Mouse (Mus musculus): Measurements from ENCODE around the gene H2-Oa. TPM values are rescaled to one million over a fixed set of nuclear protein-coding genes. Genes with fewer than 3 reads are reported as not detected.
"Not testable (repeated sequence)": the region's sequence is repeated elsewhere in the genome, so short reads cannot be mapped to it uniquely, and the experiment has no call there.

The H2-Oa gene
- total RNA-seq, 2 experiments from 2014 or later: not detected

GRCm38 (mm10) chr17:34138655-34139054 is 46.5 kb downstream of the H2-Oa start:
- intact Hi-C loops (cut with DNase I): no loop called here

GRCm38 (mm10) chr17:34139416-34139815 is 47.3 kb downstream of the H2-Oa start:
- DNase-seq: no peak

More at GRCm38 (mm10) chr17:34138655-34139054, 46.5 kb downstream of the H2-Oa start:
- no peak for DNase-seq

GRCm38 (mm10) chr17:34140240-34140639 is 48.1 kb downstream of the H2-Oa start:
- intact Hi-C loops (cut with DNase I): no loop called here
- no peak for DNase-seq

More at GRCm38 (mm10) chr17:34139416-34139815, 47.3 kb downstream of the H2-Oa start:
- intact Hi-C loops (cut with DNase I): no loop called here

- intact Hi-C loops (cut with DNase I): no loop called here
- no peak for DNase-seq
Measured at GRCm38 (mm10) chr17:34141448-34141847, 49.3 kb downstream of the H2-Oa start.

- no peak for DNase-seq
- intact Hi-C loops (cut with DNase I): no loop called here
Measured at GRCm38 (mm10) chr17:34142456-34143010, 50.4 kb downstream of the H2-Oa start.

- intact Hi-C loops (cut with DNase I): no loop called here
- peak; percentile 63 to 64 for DNase-seq
Measured at GRCm38 (mm10) chr17:34143033-34143432, 50.9 kb downstream of the H2-Oa start, which contains the start of gene H2-DMb2. TSS of gene H2-DMb2 (plus strand) at chr17:34143307.

- no peak for DNase-seq
- intact Hi-C loops (cut with DNase I): no loop called here
Measured at GRCm38 (mm10) chr17:34143461-34143860, 51.3 kb downstream of the H2-Oa start.

GRCm38 (mm10) chr17:34144221-34144620 is 52.1 kb downstream of the H2-Oa start:
- intact Hi-C loops (cut with DNase I); DNase-seq: not testable (repeated sequence)

Other genes starting within 250 kb of the H2-Oa start
- gene Cd320, start 249.2 kb upstream of the H2-Oa start, total RNA-seq (2021): 10 to 100 TPM; 28.6 to 34.6 TPM
- not detected for gene Gm7029, start 218.5 kb upstream of the H2-Oa start, total RNA-seq (2021)
- 1 to 10 TPM in 1 of 2 experiments, under 1 TPM in 1; 0.87 to 1.5 TPM for gene Kifc1, start 201.7 kb upstream of the H2-Oa start, total RNA-seq (2021)
- gene Platr17, start 187.2 kb upstream of the H2-Oa start, total RNA-seq (2021): not detected
- 10 to 100 TPM; 15.7 to 18.0 TPM for gene Daxx, start 182.9 kb upstream of the H2-Oa start, total RNA-seq (2021)
- 100 to 1,000 TPM; 103 to 112 TPM for gene Tapbp, start 176.4 kb upstream of the H2-Oa start, total RNA-seq (2021)
- 10 to 100 TPM; 20.1 to 20.6 TPM for gene Zbtb22, start 176.4 kb upstream of the H2-Oa start, total RNA-seq (2021)
- gene Rgl2, start 162.8 kb upstream of the H2-Oa start, total RNA-seq (2021): 10 to 100 TPM; 38.7 TPM
- 10 to 100 TPM; 77.0 to 84.7 TPM for gene Pfdn6, start 152.0 kb upstream of the H2-Oa start, total RNA-seq (2021)
- gene Wdr46, start 151.7 kb upstream of the H2-Oa start, total RNA-seq (2021): 10 to 100 TPM; 10.1 to 11.5 TPM
- gene B3galt4, start 140.9 kb upstream of the H2-Oa start, total RNA-seq (2021): 1 to 10 TPM; 2.7 to 2.9 TPM
- 10 to 100 TPM; 38.8 to 41.4 TPM for gene Vps52, start 136.5 kb upstream of the H2-Oa start, total RNA-seq (2021)
- gene Rps18, start 136.3 kb upstream of the H2-Oa start, total RNA-seq (2021): 100 to 1,000 TPM; 411 to 417 TPM
- gene H2-K1, start 92.0 kb upstream of the H2-Oa start, total RNA-seq (2021): 100 to 1,000 TPM in 1 of 2 experiments, 10 to 100 TPM in 1; 79.0 to 116 TPM
- gene Ring1, start 67.7 kb upstream of the H2-Oa start, total RNA-seq (2021): 10 to 100 TPM; 14.0 to 15.1 TPM
- gene H2-Ke6, start 64.3 kb upstream of the H2-Oa start, total RNA-seq (2021): 100 to 1,000 TPM; 107 to 121 TPM
- 10 to 100 TPM; 56.9 to 60.7 TPM for gene Slc39a7, start 60.7 kb upstream of the H2-Oa start, total RNA-seq (2021)
- gene Rxrb, start 60.5 kb upstream of the H2-Oa start, total RNA-seq (2021): 10 to 100 TPM; 39.8 to 41.8 TPM
- 1 to 10 TPM in 1 of 2 experiments, under 1 TPM in 1; 0.98 to 1.9 TPM for gene Col11a2, start 52.9 kb upstream of the H2-Oa start, total RNA-seq (2021)
- gene H2-DMa, start 27.2 kb downstream of the H2-Oa start, total RNA-seq (2021): 1 to 10 TPM; 4.0 to 6.5 TPM
- gene Brd2, start 30.3 kb downstream of the H2-Oa start, total RNA-seq (2021): 10 to 100 TPM; 80.5 to 87.0 TPM
- gene H2-DMb2, start 51.0 kb downstream of the H2-Oa start, total RNA-seq (2021): 1 to 10 TPM; 1.3 to 1.7 TPM
- gene H2-DMb1, start 60.7 kb downstream of the H2-Oa start, total RNA-seq (2021): 1 to 10 TPM; 1.5 to 2.9 TPM
- gene Tap1, start 95.2 kb downstream of the H2-Oa start, total RNA-seq (2021): 1 to 10 TPM; 4.1 to 7.0 TPM
- 10 to 100 TPM in 1 of 2 experiments, 1 to 10 TPM in 1; 7.5 to 10.6 TPM for gene Psmb9, start 95.4 kb downstream of the H2-Oa start, total RNA-seq (2021)
- 10 to 100 TPM; 11.4 to 15.1 TPM for gene Psmb8, start 105.4 kb downstream of the H2-Oa start, total RNA-seq (2021)
- gene Tap2, start 111.2 kb downstream of the H2-Oa start, total RNA-seq (2021): 10 to 100 TPM; 23.6 to 24.6 TPM
- gene H2-Ob, start 146.6 kb downstream of the H2-Oa start, total RNA-seq (2021): under 1 TPM; 0.83 to 0.84 TPM
- 10 to 100 TPM; 14.8 to 32.7 TPM for gene H2-Ab1, start 165.3 kb downstream of the H2-Oa start, total RNA-seq (2021)
- gene H2-Aa, start 195.5 kb downstream of the H2-Oa start, total RNA-seq (2021): 10 to 100 TPM; 21.8 to 44.6 TPM
- gene H2-Eb1, start 213.5 kb downstream of the H2-Oa start, total RNA-seq (2021): 10 to 100 TPM; 20.6 to 43.5 TPM
- not detected for gene H2-Eb2, start 233.3 kb downstream of the H2-Oa start, total RNA-seq (2021)